Mouse (Mus musculus) ES-E14 (cell line): ENCODE measurements around the gene Tmem167b. TPM values are rescaled to one million over a fixed set of nuclear protein-coding genes. Genes with fewer than 3 reads are reported as not detected.

Experiments used
- DNase-seq: peaks from one replicate; pipeline ENCODE4 v3.0.0-alpha.2; 2013; ENCODE audit warnings: low read depth, low spot score
- H3K27ac ChIP-seq: 2 replicates; pipeline ENCODE4 v1.5.1; 2012; ENCODE audit warnings: low read depth, mild to moderate bottlenecking, low read length, moderate library complexity, mixed read lengths; ENCODE audit not compliant: poor library complexity, insufficient read depth, severe bottlenecking
- H3K36me3 ChIP-seq: 2 replicates; pipeline ENCODE4 v1.6.1; 2012; ENCODE audit warnings: mild to moderate bottlenecking, low read length, moderate library complexity, mixed read lengths; ENCODE audit not compliant: control insufficient read depth, poor library complexity, insufficient read depth, severe bottlenecking
- H3K4me1 ChIP-seq, 2 experiments: fragments of 150-350 bp in 1 of 2; sonication (generic) in 1 of 2; 2 replicates each; pipeline ENCODE4 v1.6.1; 2012; ENCODE audit warnings: low read length in 2 of 2, mild to moderate bottlenecking in 1 of 2, mixed read lengths in 1 of 2; ENCODE audit not compliant: control insufficient read depth in 2 of 2, insufficient read depth in 2 of 2, poor library complexity in 1 of 2
- H3K4me3 ChIP-seq, 2 experiments: fragments of 150-350 bp in 1 of 2; sonication (generic) in 1 of 2; 2 replicates each; pipeline ENCODE4 v1.5.1; 2012; ENCODE audit warnings: low read length in 2 of 2, low read depth in 1 of 2, mild to moderate bottlenecking in 1 of 2, mixed read lengths in 1 of 2; ENCODE audit not compliant: insufficient read depth in 1 of 2, poor library complexity in 1 of 2, severe bottlenecking in 1 of 2
- H3K9ac ChIP-seq: 2 replicates; pipeline ENCODE4 v1.6.1; 2012; ENCODE audit warnings: low read depth, mild to moderate bottlenecking, low read length, mixed read lengths; ENCODE audit not compliant: poor library complexity, insufficient read depth, severe bottlenecking
- H3K9me3 ChIP-seq: fragments of 150-350 bp; sonication (generic); 2 replicates; pipeline ENCODE4 v1.6.1; 2012; ENCODE audit warnings: low read depth, mild to moderate bottlenecking, low read length; ENCODE audit not compliant: control insufficient read depth, insufficient read depth
- CHD2 ChIP-seq: IDR thresholded peaks from 2 replicates; pipeline ENCODE4 v1.6.1; 2014; ENCODE audit warnings: mild to moderate bottlenecking, low read depth, low read length, inconsistent platforms
- HCFC1 ChIP-seq: IDR thresholded peaks from 2 replicates; pipeline ENCODE4 v1.6.1; 2012; ENCODE audit warnings: low read length, inconsistent platforms, borderline replicate concordance; ENCODE audit not compliant: insufficient read depth
- MAFK ChIP-seq: IDR thresholded peaks from 2 replicates; pipeline ENCODE4 v1.6.1; 2014; ENCODE audit warnings: mild to moderate bottlenecking, low read depth, low read length, inconsistent platforms; ENCODE audit not compliant: insufficient read depth
- ZC3H11A ChIP-seq: IDR thresholded peaks from 2 replicates; pipeline ENCODE4 v1.6.1; 2012; ENCODE audit warnings: low read depth, mild to moderate bottlenecking, inconsistent platforms, low read length, borderline replicate concordance
- ZNF384 ChIP-seq: IDR thresholded peaks from 2 replicates; pipeline ENCODE4 v1.6.1; 2012; ENCODE audit warnings: low read depth, low read length, inconsistent platforms
- in situ Hi-C, 2 experiments: fragments of 600-800 bp; cut with MboI; formaldehyde crosslinking; loops; one replicate each; pipeline ENCODE4 v1.15.1; 2025; ENCODE audit warnings: low sequenced_read_pairs in 2 of 2, inconsistent platforms in 1 of 2; ENCODE audit not compliant: unreplicated experiment in 2 of 2
- total RNA-seq: library from RNA; depleted of rRNA; stranded (reverse); fragments of 300-350 nt; gene quantifications from 2 replicates; pipeline ENCODE4 v1.2.3, GENCODE M21; 2012

Tmem167b gene
- total RNA-seq, 1 experiment, result 21.1 TPM

DNA sequence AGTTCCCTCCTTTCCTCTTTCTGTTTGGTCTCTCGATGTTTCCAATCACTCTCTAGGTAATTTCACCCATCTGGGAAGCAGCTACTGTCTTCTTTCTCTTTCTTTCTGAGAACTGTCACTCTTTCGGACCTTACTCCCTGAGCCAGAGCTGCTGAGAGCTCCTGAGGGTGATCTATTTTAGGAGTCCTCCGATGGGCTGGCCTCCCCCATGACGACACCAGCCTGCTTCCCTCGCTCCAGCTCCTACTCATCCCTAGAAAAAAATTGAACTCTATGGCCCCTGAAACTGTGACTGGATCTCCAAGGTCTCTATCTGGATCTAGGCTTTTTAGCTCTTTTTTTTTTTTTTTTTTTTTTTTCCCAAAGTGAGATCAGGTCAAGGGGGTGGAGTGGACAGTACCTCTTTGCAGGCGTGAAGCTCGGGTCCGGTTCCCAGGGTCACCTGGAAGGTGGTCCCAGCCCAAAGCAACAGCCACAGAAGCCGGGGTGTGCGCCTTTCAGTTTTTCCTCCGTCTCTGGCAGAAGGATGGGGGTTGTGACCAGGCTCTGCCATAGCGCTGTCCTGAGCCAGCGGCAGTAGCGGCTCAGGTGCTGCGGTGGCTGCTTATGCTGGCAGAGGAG lies 26.3 kb downstream of the Tmem167b start:
- Histone ChIP-seq H3K4me1 (no peaks in the 10 kb centered on the region; a peak in 1 of 4 replicates), H3K4me3 (peak overlapping the region; percentile 39 to 55; a peak in 1 of 4 replicates), H3K36me3 (no peaks in the 10 kb centered on the region), H3K9ac (no peak overlapping the region), H3K27ac (no peak overlapping the region), H3K9me3 (no peaks in the 10 kb centered on the region)
- in situ Hi-C loops, result no loop called here
- no peak for TF ChIP-seq ZNF384
- TF ChIP-seq HCFC1, result no peak
- TF ChIP-seq MAFK, result no peak
- no peak for TF ChIP-seq ZC3H11A
- TF ChIP-seq CHD2, result no peak
- DNase-seq, result no peak

DNA sequence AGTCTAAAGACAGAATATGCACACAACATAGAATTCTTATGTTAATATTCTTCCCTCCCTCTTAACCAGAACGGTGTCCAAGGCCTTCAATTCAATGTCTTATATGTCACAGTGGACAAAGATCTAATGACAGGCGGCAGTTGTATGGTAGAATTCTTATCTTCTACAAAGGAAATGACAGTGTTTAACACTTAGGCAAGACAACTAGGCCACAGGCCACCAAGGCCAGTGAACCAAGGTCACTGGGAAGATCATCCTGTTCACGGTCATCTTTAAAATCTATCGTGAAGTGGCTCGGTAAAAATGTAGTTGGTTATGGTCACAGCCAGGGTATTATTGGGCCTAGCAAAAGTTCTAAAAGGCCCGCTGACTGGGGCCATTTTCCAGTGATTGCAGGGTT lies 28.3 kb downstream of the Tmem167b start, which contains the start of gene 1700013F07Rik:
Gene 1700013F07Rik (plus strand): TSS at position 200 of the 400 bp plus-strand sequence.
- TF ChIP-seq ZC3H11A (no peak), ZNF384 (no peak), CHD2 (no peak), MAFK (no peak), HCFC1 (no peak)
- no peak for DNase-seq
- H3K4me3 ChIP-seq, result no peak within 1 kb of the TSS
- H3K36me3 ChIP-seq, result no peaks in the 10 kb centered on the region
- no peaks in the 10 kb centered on the region; a peak in 1 of 4 replicates for H3K4me1 ChIP-seq
- H3K9me3 ChIP-seq, result no peaks in the 10 kb centered on the region
- no peak within 1 kb of the TSS for H3K27ac ChIP-seq
- in situ Hi-C loops, result no loop called here
- no peak within 1 kb of the TSS for H3K9ac ChIP-seq

DNA sequence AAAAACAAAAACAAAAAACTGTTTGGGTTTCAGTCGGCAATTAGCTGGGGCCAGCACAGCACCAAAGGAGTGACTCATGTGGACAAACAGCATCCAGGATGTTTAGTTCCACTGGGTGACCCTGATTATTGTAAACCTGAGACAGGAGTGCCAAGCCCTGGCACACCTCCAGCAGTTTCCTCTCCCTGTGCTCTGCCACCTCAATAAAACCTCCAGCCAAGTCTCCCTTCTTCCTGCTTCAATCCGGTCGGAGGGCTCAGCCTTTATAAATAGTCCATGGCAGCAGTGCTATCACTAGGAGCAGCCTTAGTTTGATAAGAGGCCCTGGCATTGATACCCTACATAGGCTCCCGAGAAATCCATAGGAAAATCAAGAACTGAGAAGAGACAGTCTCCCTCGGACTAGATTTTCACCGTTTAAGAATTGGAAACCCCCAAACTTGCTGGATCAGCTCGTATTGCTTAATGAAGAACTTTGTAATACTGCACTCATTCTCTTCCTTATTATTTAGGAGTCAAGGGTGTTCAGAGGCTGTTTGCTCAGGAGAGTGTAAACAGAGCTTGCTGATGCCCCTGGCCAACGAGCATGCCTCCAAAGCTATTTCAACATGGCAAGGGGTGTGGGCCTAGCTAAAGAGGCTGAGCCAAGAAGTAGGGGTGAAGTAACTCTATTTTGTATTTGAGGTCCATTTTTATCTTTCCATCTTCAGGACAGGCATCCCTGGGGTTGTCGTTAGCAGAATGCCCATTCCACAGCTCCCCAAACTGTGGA lies 29.0 kb downstream of the Tmem167b start:
- TF ChIP-seq CHD2 (no peak), ZC3H11A (no peak), HCFC1 (no peak)
- in situ Hi-C loops, result no loop called here
- Histone ChIP-seq H3K4me1 (no peaks in the 10 kb centered on the region; a peak in 1 of 4 replicates), H3K9me3 (no peaks in the 10 kb centered on the region), H3K36me3 (no peaks in the 10 kb centered on the region), H3K9ac (no peak overlapping the region), H3K27ac (no peak overlapping the region), H3K4me3 (no peak overlapping the region)
- DNase-seq, result no peak

- Histone ChIP-seq H3K9me3 (no peaks in the 10 kb centered on the region), H3K9ac (no peak overlapping the region), H3K4me3 (no peak overlapping the region), H3K36me3 (no peaks in the 10 kb centered on the region), H3K4me1 (no peaks in the 10 kb centered on the region), H3K27ac (no peak overlapping the region)
- TF ChIP-seq ZNF384 (no peak), CHD2 (no peak), MAFK (no peak), HCFC1 (no peak), ZC3H11A (no peak)
- in situ Hi-C loops, result no loop called here
- no peak for DNase-seq
Measured at GRCm38 (mm10) chr3:108528489-108528888, 33.8 kb downstream of the Tmem167b start.
